Mouse (Mus musculus) layer of hippocampus, postnatal 10 days (tissue): ENCODE measurements around the gene Crb2. TPM values are rescaled to one million over a fixed set of nuclear protein-coding genes. Genes with fewer than 3 reads are reported as not detected.

ENCODE experiments used
- total RNA-seq, 2 experiments: library from RNA; stranded (reverse); gene quantifications; 2 replicates each; pipeline ENCODE4 v1.2.3; 2021

Crb2 gene
- total RNA-seq, 2 experiments from 2014 or later = 6.8 to 7.7 TPM

Other genes with a start within 250 kb of the Crb2 start
- gene Strbp, start 72.4 kb upstream of the Crb2 start, total RNA-seq = 100 to 1,000 TPM; 177 to 197 TPM